Mouse (Mus musculus): Measurements from ENCODE around the gene Psen2. TPM values are rescaled to one million over a fixed set of nuclear protein-coding genes. Genes with fewer than 3 reads are reported as not detected.

The Psen2 gene
- polyA plus RNA-seq, 1 experiment from 2014 or later, result 6.5 TPM

GRCm38 (mm10) chr1:180185877-180186276, 77.4 kb downstream of the Psen2 start:
- 75% methylated on average over 5 of the region's 5 CpGs for WGBS
- Histone ChIP-seq H3K36me3 (replicated peaks) (no peaks in the 10 kb centered on the region), H3K9me3 (no peaks in the 10 kb centered on the region), H3K27ac (no peak overlapping the region), H3K4me3 (no peak overlapping the region), H3K27me3 (ENCODE audit: poor library complexity, severe bottlenecking) (no peaks in the 10 kb centered on the region), H3K4me1 (peaks cover 3% of the 10 kb centered on the region; the same call in 1 of the 2 replicates)
- DNase-seq (ENCODE audit: extremely low spot score, low spot score), result no peak

DNA sequence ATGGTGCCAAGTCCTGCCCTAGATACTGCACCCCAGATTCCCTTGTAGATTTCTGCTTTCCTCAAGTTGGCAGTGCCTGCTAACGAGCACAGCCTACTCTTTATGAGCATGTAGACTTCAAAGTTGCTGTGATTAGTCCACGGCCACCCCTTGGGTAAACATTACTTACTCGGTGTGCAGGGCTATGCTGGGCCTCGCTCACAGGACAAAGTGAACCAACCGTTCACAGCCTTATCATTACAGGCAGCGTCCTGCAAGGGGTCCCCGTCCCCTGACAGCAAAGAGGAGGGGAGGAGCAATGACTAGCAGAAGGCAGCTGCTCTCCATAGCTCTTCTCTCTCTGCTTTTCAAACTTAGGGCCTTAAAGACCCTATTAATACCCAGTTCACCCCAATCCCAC, 78.5 kb downstream of the Psen2 start:
- Histone ChIP-seq H3K9me3 (no peaks in the 10 kb centered on the region), H3K36me3 (replicated peaks) (no peaks in the 10 kb centered on the region), H3K4me1 (peaks cover 3% of the 10 kb centered on the region; the same call in 1 of the 2 replicates), H3K27ac (no peak overlapping the region), H3K4me3 (no peak overlapping the region), H3K27me3 (ENCODE audit: poor library complexity, severe bottlenecking) (no peaks in the 10 kb centered on the region)
- no peak for DNase-seq (ENCODE audit: extremely low spot score, low spot score)
- 72% methylated on average over 7 of the region's 7 CpGs for WGBS

DNA sequence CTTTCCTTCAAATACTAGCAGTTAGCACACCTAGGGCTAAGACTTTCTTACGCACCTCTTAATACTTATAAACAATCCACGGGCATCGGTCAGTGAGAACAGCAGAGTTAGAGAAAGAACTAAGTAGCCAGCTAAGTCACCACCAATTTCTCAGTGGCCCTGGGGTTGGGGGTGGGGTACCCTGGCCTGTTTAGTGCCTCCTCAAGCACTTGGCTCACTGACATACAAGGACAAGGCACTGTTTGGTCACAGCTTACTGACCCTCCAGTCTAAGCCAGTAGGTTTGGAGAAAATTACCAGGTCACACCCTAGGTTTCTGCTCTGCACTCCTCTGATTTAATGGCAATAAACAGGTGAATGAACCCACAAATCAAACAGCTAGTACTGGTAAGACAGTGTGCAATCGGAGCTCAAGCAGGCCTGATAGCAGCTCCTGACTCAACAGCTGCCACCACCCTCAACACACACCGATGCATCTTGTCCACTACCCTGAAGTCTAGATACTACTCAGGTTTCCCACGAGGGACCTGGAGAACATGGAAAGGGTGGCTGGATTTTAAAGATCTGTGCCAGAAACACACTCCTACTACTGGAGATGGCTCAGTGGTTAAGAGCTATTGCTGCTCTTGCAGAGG, 79.6 kb downstream of the Psen2 start:
- peaks cover 3% of the 10 kb centered on the region; the same call in 1 of the 2 replicates for H3K4me1 ChIP-seq
- H3K27me3 ChIP-seq (ENCODE audit: poor library complexity, severe bottlenecking), result no peaks in the 10 kb centered on the region
- no peak overlapping the region for H3K27ac ChIP-seq
- no peaks in the 10 kb centered on the region for H3K9me3 ChIP-seq
- H3K36me3 ChIP-seq (replicated peaks), result no peaks in the 10 kb centered on the region
- no peak overlapping the region for H3K4me3 ChIP-seq
- WGBS, result 93% methylated on average over 6 of the region's 6 CpGs
- no peak for DNase-seq (ENCODE audit: extremely low spot score, low spot score)

- no peaks in the 10 kb centered on the region for H3K27me3 ChIP-seq (ENCODE audit: poor library complexity, severe bottlenecking)
- DNase-seq (ENCODE audit: extremely low spot score, low spot score), result no peak
- H3K4me3 ChIP-seq, result no peak overlapping the region
- H3K4me1 ChIP-seq, result peaks cover 3% of the 10 kb centered on the region; the same call in 1 of the 2 replicates
- no peaks in the 10 kb centered on the region for H3K9me3 ChIP-seq
- whole genome bisulfite sequencing, result 80% methylated on average over 3 of the region's 3 CpGs
- no peak overlapping the region for H3K27ac ChIP-seq
- H3K36me3 ChIP-seq (replicated peaks), result no peaks in the 10 kb centered on the region
Observed at GRCm38 (mm10) chr1:180182731-180183130, 80.5 kb downstream of the Psen2 start.

DNA sequence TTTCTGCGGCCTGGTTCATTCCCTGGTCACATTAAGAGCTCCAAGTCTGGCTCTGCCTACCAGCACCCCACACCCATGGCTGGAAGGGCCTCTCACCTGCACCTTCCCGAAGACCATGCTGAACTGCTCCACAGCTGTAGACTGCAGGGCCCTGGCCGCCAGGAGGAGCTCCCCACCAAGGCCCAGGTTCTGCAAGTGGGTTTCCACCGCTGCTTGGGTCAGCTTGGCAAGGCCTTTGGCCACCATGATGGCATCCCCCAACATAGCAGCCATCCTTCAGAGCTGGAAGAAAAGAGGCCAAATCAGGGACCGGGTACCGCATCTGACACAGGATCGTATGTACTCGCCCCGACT, 81.3 kb downstream of the Psen2 start:
- Histone ChIP-seq H3K4me1 (peaks cover 3% of the 10 kb centered on the region; the same call in 1 of the 2 replicates), H3K27me3 (ENCODE audit: poor library complexity, severe bottlenecking) (no peaks in the 10 kb centered on the region), H3K4me3 (no peak overlapping the region), H3K36me3 (replicated peaks) (no peaks in the 10 kb centered on the region), H3K9me3 (no peaks in the 10 kb centered on the region), H3K27ac (no peak overlapping the region)
- WGBS, result 88% methylated on average over 9 of the region's 9 CpGs
- no peak for DNase-seq (ENCODE audit: extremely low spot score, low spot score)

GRCm38 (mm10) chr1:180181304-180181965, 81.8 kb downstream of the Psen2 start:
- Histone ChIP-seq H3K9me3 (no peaks in the 10 kb centered on the region), H3K27me3 (ENCODE audit: poor library complexity, severe bottlenecking) (no peaks in the 10 kb centered on the region), H3K4me3 (no peak overlapping the region), H3K36me3 (replicated peaks) (no peaks in the 10 kb centered on the region), H3K27ac (no peak overlapping the region), H3K4me1 (peaks cover 3% of the 10 kb centered on the region; the same call in 1 of the 2 replicates)
- WGBS, result 92% methylated on average over 7 of the region's 7 CpGs
- DNase-seq (ENCODE audit: extremely low spot score, low spot score), result no peak

DNA sequence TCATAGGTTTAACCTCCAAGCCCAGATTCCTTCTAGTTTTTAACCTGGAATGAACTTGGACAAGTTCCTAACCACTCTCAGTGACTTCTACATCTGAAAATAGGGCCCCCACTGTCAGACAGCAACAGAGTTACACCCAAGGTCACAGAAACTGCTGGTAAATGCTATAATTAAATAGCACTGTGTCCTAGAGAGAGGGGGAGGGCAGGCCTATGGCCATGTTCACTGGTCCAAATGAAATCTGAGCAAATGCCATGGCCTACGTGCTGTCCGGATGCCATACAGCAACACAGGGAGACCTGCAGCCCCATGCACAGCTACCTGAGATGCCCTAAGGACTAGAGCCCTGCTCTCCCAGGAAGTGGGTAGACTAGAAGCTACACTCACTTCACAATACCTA, 83.4 kb downstream of the Psen2 start:
- Histone ChIP-seq H3K27ac (no peak overlapping the region), H3K9me3 (no peaks in the 10 kb centered on the region), H3K4me1 (0 out of 2 replicates have a peak, but pooled peaks cover 3% of the 10 kb centered on the region), H3K36me3 (replicated peaks) (no peaks in the 10 kb centered on the region), H3K27me3 (ENCODE audit: poor library complexity, severe bottlenecking) (no peaks in the 10 kb centered on the region), H3K4me3 (no peak overlapping the region)
- WGBS, result 89% methylated on average over 2 of the region's 2 CpGs
- no peak for DNase-seq (ENCODE audit: extremely low spot score, low spot score)

- H3K27me3 ChIP-seq (ENCODE audit: poor library complexity, severe bottlenecking), result no peaks in the 10 kb centered on the region
- no peaks in the 10 kb centered on the region for H3K36me3 ChIP-seq (replicated peaks)
- 88% methylated on average over 4 of the region's 4 CpGs for WGBS
Observed at GRCm38 (mm10) chr1:180179100-180179499, 84.1 kb downstream of the Psen2 start.

GRCm38 (mm10) chr1:180178340-180178739, 84.9 kb downstream of the Psen2 start:
- H3K4me3 ChIP-seq, result no peak overlapping the region
- H3K27me3 ChIP-seq (ENCODE audit: poor library complexity, severe bottlenecking), result no peaks in the 10 kb centered on the region
- DNase-seq (ENCODE audit: extremely low spot score, low spot score), result no peak
- 0 out of 2 replicates have a peak, but pooled peaks cover 3% of the 10 kb centered on the region for H3K4me1 ChIP-seq
- no peak overlapping the region for H3K27ac ChIP-seq
- no peaks in the 10 kb centered on the region for H3K9me3 ChIP-seq
- WGBS, result 96% methylated on average over 9 of the region's 9 CpGs
- H3K36me3 ChIP-seq (replicated peaks), result no peaks in the 10 kb centered on the region

More at GRCm38 (mm10) chr1:180179100-180179499, 84.1 kb downstream of the Psen2 start:
- Histone ChIP-seq H3K27ac (no peak overlapping the region), H3K4me1 (0 out of 2 replicates have a peak, but pooled peaks cover 3% of the 10 kb centered on the region), H3K9me3 (no peaks in the 10 kb centered on the region), H3K4me3 (no peak overlapping the region)
- DNase-seq (ENCODE audit: extremely low spot score, low spot score), result no peak

Other genes with a start within 250 kb of the Psen2 start
- gene Coq8a, start 63.8 kb downstream of the Psen2 start, polyA plus RNA-seq (2016; fragmentation: Nextera tagmentation; extraction: Ambion mirVana), result 1.1 TPM in 2 replicates
- 2.5 and 2.8 TPM in 2 replicates for gene Itpkb, start 67.0 kb upstream of the Psen2 start, polyA plus RNA-seq (2016; fragmentation: Nextera tagmentation; extraction: Ambion mirVana)
- gene Stum, start 220.1 kb upstream of the Psen2 start, polyA plus RNA-seq (2016; fragmentation: Nextera tagmentation; extraction: Ambion mirVana), result 3.8 and 4.0 TPM in 2 replicates

Data from forebrain, embryonic 10.5 days (tissue).